Mouse (Mus musculus) layer of hippocampus, postnatal 10 days (tissue): ENCODE measurements around the gene Cherp. TPM values are rescaled to one million over a fixed set of nuclear protein-coding genes. Genes with fewer than 3 reads are reported as not detected.

Source experiments
- DNase-seq, 2 experiments: peaks; one replicate each; pipeline ENCODE4 v3.0.0; 2021; ENCODE audit warnings: low spot score in 2 of 2
- total RNA-seq, 2 experiments: library from RNA; stranded (reverse); gene quantifications; 2 replicates each; pipeline ENCODE4 v1.2.3; 2021

Cherp gene
- total RNA-seq, 2 experiments from 2014 or later = 61.5 to 69.8 TPM

DNA sequence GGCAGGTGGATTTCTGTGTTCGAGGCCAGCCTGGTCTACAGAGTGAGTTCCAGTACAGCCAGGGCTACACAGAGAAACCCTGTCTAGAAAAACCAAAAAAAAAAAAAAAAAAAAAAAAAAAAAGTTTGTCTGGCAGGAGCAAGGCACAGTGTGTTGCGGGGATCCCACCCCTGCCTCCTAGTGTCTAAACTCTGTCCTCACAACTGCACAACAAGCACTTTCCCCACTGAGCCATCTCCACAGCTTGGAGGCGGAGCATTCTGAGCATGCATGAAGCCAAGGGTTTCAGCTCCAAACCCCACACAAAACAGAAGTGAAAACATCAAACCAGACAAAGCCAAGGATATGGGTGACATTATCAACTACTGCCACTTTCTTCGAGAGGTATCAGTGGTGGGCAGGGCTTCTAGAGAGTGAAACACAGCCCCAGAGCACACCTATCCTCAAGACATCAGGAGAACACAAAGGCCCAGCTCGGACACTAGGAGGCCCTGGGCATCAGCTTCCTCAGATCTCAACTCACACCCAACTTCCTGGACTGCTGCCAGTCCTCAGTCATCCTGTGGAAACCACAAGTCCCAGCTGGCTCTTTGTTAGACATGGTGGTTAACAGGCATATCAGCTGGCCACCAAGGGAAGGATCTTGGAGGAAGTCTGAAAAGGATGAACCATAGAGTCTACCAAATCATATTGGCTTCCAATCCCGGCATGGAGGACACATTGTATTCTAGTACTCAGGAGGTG, 10.6 kb upstream of the Cherp start:
- peak; percentile 32 to 50 for DNase-seq

DNA sequence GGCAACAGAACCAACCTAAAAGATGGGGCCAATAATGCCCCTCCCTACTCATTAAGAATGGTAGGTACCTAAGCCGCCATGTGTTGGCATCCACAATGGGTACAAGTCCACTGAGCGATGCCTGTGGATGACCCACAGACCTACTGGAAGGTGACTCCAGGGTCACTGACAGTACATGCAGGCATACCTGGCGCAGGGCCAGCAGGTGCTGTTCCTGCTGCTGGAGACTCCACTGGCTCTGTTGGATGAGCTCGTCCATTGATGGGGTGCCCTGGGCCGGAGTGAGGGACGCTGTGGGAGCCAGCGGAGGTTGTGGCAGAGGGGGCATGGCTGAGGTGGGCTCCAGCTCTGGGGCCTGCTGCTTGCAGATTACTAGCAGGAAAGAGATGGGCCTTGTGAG, 4.3 kb downstream of the Cherp start:
- DNase-seq = no peak

DNA sequence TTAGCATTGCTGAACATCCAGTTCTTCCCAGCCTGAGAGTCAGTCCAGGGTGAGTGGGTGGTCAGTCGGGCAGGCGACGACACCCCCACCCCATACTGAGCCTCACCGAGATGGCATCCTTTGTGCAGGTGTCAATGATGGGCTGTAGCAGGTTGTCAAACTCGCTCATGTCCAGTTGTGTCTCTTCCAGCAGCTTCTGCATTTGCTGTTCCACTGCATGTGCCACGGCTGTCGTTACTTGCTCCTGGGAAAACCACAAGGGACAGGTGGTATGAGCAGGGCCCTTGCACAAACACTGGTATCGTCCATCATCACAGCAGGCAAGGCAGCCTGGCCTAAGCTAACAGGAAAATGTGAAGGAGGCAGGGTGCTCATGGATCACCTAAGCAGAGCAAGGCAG, 5.0 kb downstream of the Cherp start:
- no peak for DNase-seq

DNA sequence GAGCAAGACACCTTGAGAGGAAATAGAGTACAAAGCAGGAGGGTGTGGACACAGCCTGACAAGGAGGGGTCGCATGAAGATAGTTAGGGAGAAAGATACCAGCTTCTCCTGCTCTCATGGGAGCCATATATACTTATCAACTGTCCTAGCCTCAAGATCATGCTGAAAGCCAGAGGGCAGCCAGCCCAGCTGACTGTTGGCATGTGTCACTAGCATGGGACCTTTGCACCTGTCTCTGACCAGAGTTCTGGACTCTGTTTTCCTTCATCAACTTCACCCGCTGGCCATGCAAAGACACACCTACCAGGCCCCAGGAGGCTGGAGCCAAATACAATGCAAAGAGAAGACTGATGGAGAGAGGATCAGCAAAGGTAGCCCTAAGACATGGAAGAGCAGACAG, 5.8 kb downstream of the Cherp start:
- DNase-seq = no peak

DNA sequence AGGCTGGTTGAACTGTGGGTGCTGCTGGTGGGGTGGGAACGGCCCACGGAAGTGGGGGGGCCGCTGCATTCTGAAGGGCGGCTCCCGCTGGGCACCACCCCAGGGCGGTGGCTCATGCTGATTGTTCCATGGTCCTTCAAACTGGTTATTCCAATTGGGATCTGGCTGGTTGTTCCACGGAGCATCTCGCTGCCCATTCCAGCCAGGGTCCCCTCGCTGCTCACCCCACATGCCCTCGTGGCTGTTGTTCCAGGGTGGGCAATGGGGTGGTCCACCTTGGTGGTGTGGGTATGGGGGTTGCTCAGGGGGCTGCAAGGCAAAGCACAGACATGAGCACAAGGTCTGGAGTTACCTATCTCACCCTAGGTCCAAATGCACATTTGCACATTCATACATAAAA, 10.8 kb downstream of the Cherp start:
- no peak for DNase-seq

DNA sequence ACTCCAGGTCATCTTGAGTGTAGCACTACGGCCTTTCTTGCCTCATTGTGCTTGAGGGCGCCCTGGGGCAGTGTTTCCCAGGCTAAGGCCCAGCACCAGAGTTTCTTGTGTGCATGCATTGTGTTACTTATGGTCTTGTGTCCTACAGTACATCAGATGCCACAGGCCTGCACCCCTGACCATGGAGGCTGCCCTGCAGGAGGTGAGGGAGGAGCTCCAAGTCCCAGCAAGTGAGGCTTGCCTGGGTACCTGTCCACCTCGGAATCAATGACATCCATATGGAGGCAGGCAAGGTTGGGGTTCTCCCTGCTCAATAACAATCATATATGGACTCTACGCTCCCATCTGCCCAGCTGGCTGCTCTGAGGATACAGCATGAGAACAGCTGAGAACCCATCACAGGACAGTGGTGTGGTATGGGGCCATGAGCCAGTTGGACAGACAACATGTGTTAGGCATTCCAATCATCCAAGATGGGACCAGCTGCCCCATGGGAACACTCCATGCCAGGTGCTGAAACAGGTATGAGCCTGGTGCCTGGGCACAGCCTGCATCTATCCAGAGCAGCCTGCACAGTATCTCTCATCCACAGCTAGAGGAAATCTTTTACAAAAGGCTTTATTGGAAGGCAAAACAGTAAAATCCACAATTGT, 15.0 kb downstream of the Cherp start:
- DNase-seq = no peak

DNA sequence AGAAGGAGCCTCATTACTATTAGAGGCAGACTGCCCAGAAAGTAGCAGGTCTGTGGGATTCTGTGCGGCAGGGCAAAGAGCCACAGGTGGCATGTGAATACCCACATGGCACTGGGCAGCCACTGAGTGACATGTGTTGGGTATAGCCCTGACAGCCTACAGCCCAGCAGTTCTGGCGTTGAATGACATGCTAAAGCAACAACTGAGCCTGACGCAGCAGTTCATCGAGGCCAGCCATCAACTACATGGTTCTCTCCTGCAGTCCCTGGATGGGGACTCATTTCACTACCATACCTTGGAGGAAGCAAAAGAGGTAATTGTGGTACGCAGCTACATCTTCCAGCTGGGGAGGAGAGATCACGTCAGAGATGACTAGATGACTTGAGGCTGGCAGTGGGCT, 16.6 kb downstream of the Cherp start:
- no peak for DNase-seq

DNA sequence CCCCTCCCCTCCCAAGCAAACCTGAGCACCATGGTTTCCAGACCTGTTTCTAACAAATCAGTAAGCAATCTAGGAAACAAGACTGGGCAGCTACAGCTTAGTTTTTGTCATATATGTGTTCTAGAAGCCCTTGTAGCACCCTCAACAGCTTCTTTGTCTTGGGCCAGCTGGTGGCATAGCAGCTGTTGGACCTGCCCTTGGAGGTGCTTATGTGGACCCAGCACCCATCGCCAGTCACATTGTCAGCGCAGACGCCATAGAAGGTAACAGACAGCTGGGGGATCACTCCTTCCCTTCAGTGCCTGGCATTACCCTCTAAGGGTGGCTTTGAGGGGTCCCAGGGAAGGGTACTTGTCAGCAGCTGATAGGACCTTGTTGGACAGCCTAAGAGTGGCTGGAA, 17.2 kb downstream of the Cherp start:
- no peak for DNase-seq

DNA sequence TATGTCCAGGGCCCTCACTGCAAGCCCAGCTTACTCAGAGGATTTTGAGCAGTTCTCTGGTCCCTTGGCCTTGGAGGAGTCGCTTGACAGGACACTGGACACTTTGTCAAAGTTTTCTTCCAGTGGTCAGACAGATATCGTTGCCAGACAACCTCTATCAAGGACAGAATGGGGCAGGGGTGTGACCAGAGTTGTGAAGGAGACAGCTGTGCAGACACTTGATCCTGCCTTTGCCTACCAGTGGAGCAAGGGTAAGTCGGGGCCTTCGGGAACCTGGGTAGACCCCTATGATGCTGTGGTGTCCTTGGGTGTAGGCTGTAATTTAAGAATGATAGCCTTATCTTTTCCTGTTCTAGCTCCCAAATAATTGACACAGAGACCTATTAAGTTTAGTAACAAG, 19.7 kb downstream of the Cherp start:
- DNase-seq = no peak

DNA sequence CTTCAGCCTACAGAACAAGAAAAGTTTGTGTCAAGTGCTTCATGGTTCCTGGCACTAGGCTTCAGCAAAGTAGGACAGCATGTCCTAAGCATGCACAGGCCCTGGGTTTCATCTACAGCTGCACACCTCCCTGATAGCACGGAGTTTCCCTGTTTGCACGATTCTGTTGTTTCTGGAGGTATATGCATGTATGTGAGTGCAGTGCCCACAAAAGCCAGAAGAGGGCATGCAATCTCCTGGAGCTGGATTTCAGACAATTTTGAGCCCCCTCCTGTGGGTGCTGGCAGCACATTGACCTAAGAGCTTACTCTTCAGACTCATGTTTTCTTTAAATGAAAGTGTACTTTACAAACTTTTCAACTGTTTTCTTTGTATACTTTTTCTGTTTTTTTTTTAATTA, 21.1 kb downstream of the Cherp start:
- no peak for DNase-seq

DNA sequence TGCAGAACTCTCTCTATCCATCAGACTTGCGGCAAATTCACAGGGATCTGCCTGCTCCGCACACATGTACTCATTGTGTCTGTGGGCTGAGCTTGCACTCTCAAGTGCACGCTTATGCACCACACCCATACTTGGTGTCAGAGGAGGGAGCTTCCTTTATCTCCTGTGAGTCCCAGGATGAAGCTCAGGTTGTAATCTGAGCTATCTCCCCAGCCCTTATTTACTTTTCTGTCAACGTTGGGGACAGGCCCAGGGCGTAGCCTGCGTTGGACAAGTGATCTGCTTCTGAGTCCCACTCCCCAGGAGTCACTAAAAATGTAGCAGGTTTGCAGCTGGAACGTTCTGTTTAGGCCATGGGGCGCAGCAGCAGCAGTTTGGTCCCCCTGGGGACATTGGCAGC, 23.5 kb downstream of the Cherp start:
- DNase-seq = no peak

DNA sequence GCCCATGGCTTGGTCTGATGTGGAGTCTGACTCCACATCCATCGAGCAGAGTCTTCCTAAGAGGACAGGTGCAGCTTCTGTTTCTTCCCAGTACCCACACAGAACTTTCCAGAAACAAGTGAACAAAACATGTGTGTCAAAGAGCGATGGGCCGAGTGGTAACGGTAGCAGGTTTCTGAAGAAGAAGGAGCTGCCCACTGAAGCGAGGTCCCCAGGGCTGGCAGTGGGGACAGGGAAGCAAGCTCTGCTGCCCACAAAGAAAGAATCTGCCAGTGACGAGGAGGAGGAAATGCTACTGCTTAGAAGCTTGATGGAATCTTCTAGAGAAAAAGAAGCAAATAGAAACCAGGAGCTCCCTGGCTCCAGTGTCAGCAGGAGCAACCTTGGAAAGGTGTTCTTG, 30.0 kb downstream of the Cherp start:
- DNase-seq = no peak

DNA sequence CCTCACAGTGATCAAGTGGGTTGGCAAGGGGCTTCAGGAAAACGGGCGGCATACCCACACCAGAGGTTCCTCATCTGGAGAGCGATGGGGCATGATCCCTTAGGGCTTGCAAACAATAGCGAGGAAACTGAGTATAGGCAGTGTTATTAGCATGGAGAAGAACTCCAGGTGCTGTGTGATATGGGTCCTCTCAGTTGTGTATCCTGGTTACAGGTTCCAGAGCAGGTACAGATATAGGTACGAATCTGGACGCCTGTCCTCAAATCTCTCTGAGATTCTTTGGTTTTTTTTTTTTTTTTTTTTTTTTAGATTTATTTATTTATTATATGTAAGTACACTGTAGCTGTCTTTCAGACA, 31.1 kb downstream of the Cherp start:
- DNase-seq = no peak

DNA sequence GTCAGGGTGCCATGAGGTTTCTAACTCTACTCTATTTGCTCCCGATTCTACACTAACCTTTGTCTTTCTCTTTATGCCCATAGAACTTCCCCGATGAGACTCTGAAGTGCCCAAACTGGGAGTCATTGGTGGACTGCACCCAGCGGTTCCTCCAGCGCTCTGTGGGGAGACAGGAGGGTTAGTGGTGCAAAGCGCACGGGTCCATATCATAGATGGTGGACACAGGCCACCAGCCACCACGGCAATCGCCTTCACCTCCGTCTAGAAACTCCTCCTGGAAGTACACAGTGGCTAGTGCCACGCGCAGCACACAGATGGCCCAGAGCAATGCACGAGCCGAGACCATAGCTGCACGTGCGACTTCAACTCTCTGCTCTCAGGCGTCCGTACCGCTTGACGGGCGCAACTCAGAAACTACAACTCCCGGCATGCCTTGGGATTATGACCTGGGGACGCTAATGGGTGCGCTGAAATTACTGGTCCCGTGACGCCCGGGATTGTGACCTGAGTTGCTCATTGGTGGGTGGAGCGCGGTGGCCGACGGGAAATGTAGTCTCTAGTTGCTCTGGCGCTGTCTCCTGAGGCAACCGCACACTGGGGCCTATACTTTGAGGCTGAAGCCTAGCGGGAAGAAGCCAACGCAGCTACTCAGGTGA, 31.6 kb downstream of the Cherp start, which contains the start of the genes Calr3 and 1700030K09Rik:
TSS of gene Calr3 (minus strand) at position 533 of the 656 bp plus-strand sequence.
TSS of gene 1700030K09Rik (plus strand) at position 543 of the 656 bp plus-strand sequence.
- DNase-seq = peak; percentile 98

DNA sequence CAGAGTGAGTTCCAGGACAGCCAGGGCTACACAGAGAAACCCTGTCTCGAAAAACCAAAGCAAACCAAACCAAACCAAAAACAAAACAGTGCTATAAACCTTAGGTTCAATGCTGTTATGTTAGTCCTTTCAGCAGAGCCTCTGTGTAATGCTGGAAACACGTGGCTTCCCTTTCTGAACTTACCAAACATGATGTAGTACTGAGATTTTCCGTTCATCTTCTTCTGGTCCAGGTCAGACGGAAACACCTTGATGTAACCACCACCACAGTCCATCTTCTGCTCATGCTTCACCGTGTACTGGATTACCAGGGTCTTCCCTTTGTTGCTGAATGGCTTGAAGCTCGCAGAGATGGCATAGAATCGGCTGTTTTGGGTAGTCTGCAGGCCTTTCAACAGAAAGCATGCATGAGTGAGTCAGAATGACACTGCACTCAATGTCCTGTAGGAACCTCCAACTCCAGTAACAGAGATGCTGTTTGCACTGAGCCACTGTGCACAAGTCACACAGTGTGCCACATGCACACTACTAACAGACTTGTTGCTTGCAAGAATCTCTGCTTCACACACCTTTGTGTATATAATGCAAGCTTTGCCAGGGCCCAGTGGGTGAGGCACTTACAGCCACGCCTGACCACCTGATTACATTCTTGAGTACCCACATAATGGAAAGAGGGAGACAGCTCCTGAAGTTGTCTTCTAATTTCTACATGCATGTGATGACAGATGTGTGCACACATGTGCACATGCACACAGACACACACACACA, 36.6 kb downstream of the Cherp start:
- no peak for DNase-seq

DNA sequence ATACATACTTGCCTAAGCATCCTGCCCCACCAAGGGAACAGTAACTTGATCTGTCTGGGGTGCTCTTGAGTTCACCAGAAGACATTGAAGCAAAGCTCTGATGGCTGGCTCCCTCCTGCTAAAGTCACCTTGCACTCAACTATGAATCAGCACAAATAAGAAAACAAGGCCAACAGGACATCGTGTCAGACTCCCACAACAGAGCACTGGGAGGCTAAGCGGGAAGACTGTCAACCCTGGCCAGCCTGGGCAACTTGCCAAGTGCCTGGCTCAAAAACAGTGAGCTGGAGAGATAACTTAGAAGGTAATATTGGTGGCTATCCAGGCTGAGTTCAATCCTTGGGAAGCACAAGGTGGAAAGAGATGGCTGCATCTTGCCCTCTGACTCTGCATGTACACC, 40.1 kb downstream of the Cherp start:
- no peak for DNase-seq

DNA sequence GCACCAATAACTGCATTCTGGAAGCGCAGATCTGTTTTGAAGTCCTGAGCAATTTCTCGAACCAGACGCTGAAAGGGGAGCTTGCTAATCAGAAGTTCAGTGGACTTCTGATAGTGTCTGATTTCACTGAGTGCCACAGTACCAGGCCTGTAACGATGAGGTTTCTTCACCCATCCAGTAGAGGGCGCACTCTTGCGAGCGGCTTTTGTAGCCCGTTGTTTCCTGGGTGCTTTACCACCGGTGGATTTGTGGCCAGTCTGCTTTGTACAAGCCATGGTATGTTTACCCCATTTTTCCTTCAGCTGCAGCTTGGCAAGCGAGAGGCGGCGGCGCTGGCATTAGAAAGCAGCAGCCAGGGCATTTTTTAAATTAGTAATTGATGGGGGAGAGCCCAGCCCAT, 45.4 kb downstream of the Cherp start:
- no peak for DNase-seq

DNA sequence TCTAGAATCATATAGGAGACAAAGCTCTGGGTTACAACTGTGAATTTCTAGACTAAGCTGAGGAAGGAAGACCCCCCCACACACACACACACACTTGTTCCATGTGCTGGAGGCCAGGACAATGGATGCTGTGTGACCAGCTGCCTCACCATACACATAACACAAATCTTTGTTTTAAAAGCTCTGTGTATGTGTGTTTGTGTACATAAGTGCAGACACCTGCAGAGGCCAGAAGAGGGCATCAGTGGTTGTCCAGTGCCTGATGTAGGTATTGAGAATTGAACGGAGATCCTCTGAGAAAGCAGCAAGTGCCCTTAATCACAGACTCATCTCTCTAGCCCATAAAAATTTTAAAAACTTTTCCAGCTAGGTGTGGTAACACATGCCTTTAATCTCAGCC, 52.1 kb downstream of the Cherp start:
- DNase-seq = no peak

DNA sequence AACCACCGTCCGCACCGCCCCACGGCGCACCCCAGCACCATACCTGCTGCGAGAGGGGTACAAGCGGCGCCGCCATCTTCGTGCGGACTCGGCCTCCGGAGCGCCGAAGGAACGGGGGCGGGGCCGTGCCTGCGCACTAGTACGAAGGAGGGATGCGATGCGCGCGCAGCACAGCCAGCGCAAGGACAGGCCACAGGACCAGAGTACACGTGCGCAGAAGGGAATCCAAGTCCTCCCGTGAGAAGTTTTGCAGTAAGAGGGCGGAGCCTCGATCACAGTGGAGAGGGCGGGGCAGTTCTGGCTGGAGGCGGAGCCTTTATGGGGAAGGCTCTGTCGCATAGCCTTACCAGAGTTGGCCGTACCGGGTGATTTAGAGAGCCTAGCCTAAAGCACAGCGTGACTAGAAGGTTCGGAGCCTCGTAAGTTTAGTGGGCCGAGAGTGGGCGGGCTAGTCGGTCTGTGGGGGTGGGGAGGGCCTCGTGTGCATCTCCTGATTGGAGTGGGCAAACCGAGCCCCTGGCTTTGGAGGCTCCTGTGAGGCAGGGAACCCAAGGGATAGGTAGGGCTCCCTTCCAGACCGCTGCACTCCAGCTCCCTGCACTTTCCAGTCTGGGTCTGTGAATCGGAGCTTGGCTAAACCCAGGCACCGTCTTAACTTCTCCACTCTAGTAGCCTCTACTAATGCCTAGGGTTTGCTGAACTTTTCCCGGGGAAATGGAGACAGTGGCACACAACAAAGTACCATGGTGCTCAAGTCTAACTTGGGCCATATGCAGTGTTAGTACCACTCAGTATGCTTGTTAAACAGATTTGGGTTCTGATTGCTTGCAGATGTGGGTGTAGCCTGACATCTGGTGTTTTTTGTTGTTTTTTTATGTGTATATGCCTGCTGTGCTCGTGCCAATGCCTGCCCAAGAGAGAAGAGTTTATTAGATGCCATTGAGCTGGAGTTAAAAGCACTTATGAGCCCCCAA, 53.4 kb downstream of the Cherp start, which contains the start of gene Eps15l1:
TSS of gene Eps15l1 (minus strand) at position 99 of the 974 bp plus-strand sequence.
- DNase-seq = peak; percentile 97 to 98

DNA sequence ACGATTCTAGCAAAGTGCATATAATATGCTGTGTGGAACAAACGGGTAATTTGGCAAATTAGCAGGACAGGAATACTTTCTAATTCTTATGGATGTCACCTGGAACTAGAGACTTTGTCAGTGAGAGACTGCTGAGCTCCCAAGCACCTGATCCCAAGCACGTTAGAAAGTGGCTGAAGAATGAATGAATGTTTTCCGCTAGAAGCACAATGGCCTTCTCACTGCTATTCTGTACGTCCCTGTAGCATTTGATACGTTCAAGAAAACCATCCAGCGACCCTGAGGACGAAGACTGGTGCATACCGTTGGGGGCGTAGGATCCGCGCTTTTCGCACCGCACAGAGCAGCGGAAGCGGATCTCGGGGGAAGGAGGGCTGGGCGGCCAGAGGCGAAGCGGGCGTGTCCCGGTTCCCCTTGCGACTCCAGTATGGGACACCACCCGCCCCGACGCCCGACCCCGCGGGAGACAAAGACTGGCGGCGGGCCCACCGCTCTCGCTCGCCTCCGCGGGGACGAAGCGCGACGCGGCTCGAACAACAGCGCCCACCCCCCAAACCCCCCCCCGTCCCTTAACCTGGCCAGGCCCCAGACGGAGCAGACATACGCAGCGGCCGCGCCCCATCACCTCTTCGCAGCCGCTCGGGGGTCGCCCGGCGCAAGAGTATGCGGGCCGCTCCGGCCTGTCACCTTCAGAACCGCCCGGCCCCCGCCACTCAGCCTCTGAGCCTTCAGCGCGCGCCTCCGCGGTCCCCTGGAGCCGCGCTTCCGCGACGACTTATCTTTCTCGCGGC, 54.3 kb downstream of the Cherp start:
- DNase-seq = peak; percentile 54 to 69
